Mouse (Mus musculus) liver, adult 2 months (tissue): Measurements from ENCODE around the gene Zbtb7b. TPM values are rescaled to one million over a fixed set of nuclear protein-coding genes. Genes with fewer than 3 reads are reported as not detected.
A peak's percentile ranks its signal among the peaks of the same experiment; 100 is the strongest.

Experiments
- DNase-seq: peaks from one replicate; pipeline ENCODE4 v3.0.0-alpha.2; 2011; ENCODE audit warnings: low read depth, low spot score; ENCODE audit errors: extremely low read depth
- H3K27ac ChIP-seq: fragments of 200-500 bp; replicated peaks from 2 replicates; pipeline ENCODE4 v1.5.1; 2012; ENCODE audit warnings: low read depth, mild to moderate bottlenecking, control low read depth, inconsistent platforms, low read length; ENCODE audit not compliant: insufficient read depth
- H3K27me3 ChIP-seq: fragments of 200-500 bp; 2 replicates; pipeline ENCODE4 v1.6.1; 2012; ENCODE audit warnings: mild to moderate bottlenecking, moderate library complexity, low read length, inconsistent platforms; ENCODE audit not compliant: control insufficient read depth, insufficient read depth
- H3K36me3 ChIP-seq: fragments of 200-500 bp; 2 replicates; pipeline ENCODE4 v1.6.1; 2012; ENCODE audit warnings: low read length, inconsistent platforms; ENCODE audit not compliant: control insufficient read depth, insufficient read depth
- H3K4me1 ChIP-seq: fragments of 200-500 bp; 2 replicates; pipeline ENCODE4 v1.6.1; 2011; ENCODE audit warnings: low read length; ENCODE audit not compliant: control insufficient read depth, insufficient read depth
- H3K4me3 ChIP-seq: fragments of 200-500 bp; 2 replicates; pipeline ENCODE4 v1.5.1; 2011; ENCODE audit warnings: low read depth, mild to moderate bottlenecking, control low read depth, low read length, moderate library complexity; ENCODE audit not compliant: insufficient read depth
- H3K79me2 ChIP-seq: fragments of 200-500 bp; 2 replicates; pipeline ENCODE4 v1.6.1; 2012; ENCODE audit warnings: inconsistent platforms, mild to moderate bottlenecking, low read length, moderate library complexity; ENCODE audit not compliant: control insufficient read depth, insufficient read depth
- H3K9ac ChIP-seq: fragments of 200-500 bp; 2 replicates; pipeline ENCODE4 v1.6.1; 2012; ENCODE audit warnings: low read depth, mild to moderate bottlenecking, control low read depth, inconsistent platforms, low read length
- CTCF ChIP-seq: fragments of 200-500 bp; IDR thresholded peaks from 2 replicates; pipeline ENCODE4 v1.5.1; 2011; ENCODE audit warnings: low read depth, low read length, control low read depth
- POLR2A ChIP-seq: fragments of 200-500 bp; IDR thresholded peaks from 2 replicates; pipeline ENCODE4 v1.6.1; 2011; ENCODE audit warnings: low read length, control low read depth; ENCODE audit not compliant: insufficient read depth; ENCODE audit errors: extremely low read depth
- WGBS: fragments of 180-500 bp; shearing (Covaris S2); methylation state at CpG from one replicate; pipeline ENCODE4 v1.1.7; 2018; 5-methylcytosine and 5-hydroxymethylcytosine counted together
- polyA plus RNA-seq: library from polyadenylated mRNA; depleted of rRNA; stranded (reverse); fragments of >200 nt; gene quantifications from 2 replicates; pipeline ENCODE4 v1.2.3, GENCODE M21; 2012; rRNA removed
- total RNA-seq: library from RNA; depleted of rRNA; stranded (reverse); fragments of >200 nt; gene quantifications from 2 replicates; pipeline ENCODE4 v1.2.3, GENCODE M21; 2014; rRNA removed

Gene Zbtb7b
- 28.9 and 31.9 TPM in 2 replicates for total RNA-seq
- polyA plus RNA-seq: 85.0 and 87.2 TPM in 2 replicates

- no peaks in the 10 kb centered on the region for H3K27me3 ChIP-seq
- under 1% methylated on average over 41 of the region's 42 CpGs for WGBS
- no peaks in the 10 kb centered on the region for H3K36me3 ChIP-seq
- peak within 1 kb of the TSS; percentile 85 for H3K4me3 ChIP-seq
- peaks cover 24% of the 10 kb centered on the region for H3K4me1 ChIP-seq
- peaks cover 33% of the 10 kb centered on the region for H3K79me2 ChIP-seq
- H3K9ac ChIP-seq: peak within 1 kb of the TSS; percentile 92
- peak within 1 kb of the TSS; percentile 98 for H3K27ac ChIP-seq
- DNase-seq: peak; percentile 86
- peak; percentile 59; the same call in 1 of the 2 replicates for TF ChIP-seq POLR2A
- peak; percentile 67 for TF ChIP-seq CTCF
Observed at GRCm38 (mm10) chr3:89394006-89394893, at the start of gene Zbtb7b. Zbtb7b (minus strand) TSS chr3:89394776.

- DNase-seq: no peak
- WGBS: 86% methylated on average over 2 of the region's 2 CpGs
- TF ChIP-seq POLR2A: no peak
- TF ChIP-seq CTCF: no peak
- Histone ChIP-seq H3K27me3 (no peaks in the 10 kb centered on the region), H3K4me1 (peaks cover 1% of the 10 kb centered on the region), H3K9ac (no peak overlapping the region), H3K79me2 (no peaks in the 10 kb centered on the region), H3K27ac (no peak overlapping the region), H3K36me3 (no peaks in the 10 kb centered on the region), H3K4me3 (no peak overlapping the region)
Observed at GRCm38 (mm10) chr3:89440691-89441090, 46.1 kb upstream of the Zbtb7b start.

- no peak for TF ChIP-seq POLR2A
- no peak for TF ChIP-seq CTCF
- Histone ChIP-seq H3K36me3 (peaks cover 6% of the 10 kb centered on the region; the same call in 1 of the 2 replicates), H3K79me2 (no peaks in the 10 kb centered on the region), H3K9ac (peak overlapping the region; percentile 13; the same call in 1 of the 2 replicates), H3K27ac (no peak overlapping the region), H3K4me3 (no peak overlapping the region), H3K27me3 (no peaks in the 10 kb centered on the region), H3K4me1 (peaks cover 1% of the 10 kb centered on the region)
- DNase-seq: no peak
- 46% methylated on average over 5 of the region's 5 CpGs for WGBS
Observed at GRCm38 (mm10) chr3:89437269-89437668, 42.7 kb upstream of the Zbtb7b start.

GRCm38 (mm10) chr3:89436176-89437113 lies 41.9 kb upstream of the Zbtb7b start, which contains the start of gene Pbxip1:
Pbxip1 (plus strand) TSS chr3:89436706.
- H3K79me2 ChIP-seq: no peaks in the 10 kb centered on the region
- H3K4me3 ChIP-seq: peak within 1 kb of the TSS; percentile 43
- H3K27me3 ChIP-seq: no peaks in the 10 kb centered on the region
- TF ChIP-seq POLR2A (no peak), CTCF (no peak)
- 9% methylated on average over 16 of the region's 16 CpGs for WGBS
- DNase-seq: peak; percentile 73
- peak within 1 kb of the TSS; percentile 71 for H3K9ac ChIP-seq
- H3K4me1 ChIP-seq: peaks cover 1% of the 10 kb centered on the region
- H3K27ac ChIP-seq: 0 out of 2 replicates have a peak within 1 kb of the TSS, but pooled peaks have one; percentile 15
- H3K36me3 ChIP-seq: peaks cover 6% of the 10 kb centered on the region; the same call in 1 of the 2 replicates

GRCm38 (mm10) chr3:89435041-89435440 lies 40.5 kb upstream of the Zbtb7b start:
- no peak overlapping the region for H3K27ac ChIP-seq
- H3K4me1 ChIP-seq: peaks cover 5% of the 10 kb centered on the region
- H3K9ac ChIP-seq: no peak overlapping the region
- peaks cover 6% of the 10 kb centered on the region; the same call in 1 of the 2 replicates for H3K36me3 ChIP-seq
- H3K79me2 ChIP-seq: peaks cover 8% of the 10 kb centered on the region; the same call in 1 of the 2 replicates
- no peak for TF ChIP-seq POLR2A
- no peak for TF ChIP-seq CTCF
- no peak overlapping the region for H3K4me3 ChIP-seq
- H3K27me3 ChIP-seq: no peaks in the 10 kb centered on the region
- no peak for DNase-seq
- WGBS: 84% methylated on average over 7 of the region's 7 CpGs
